Mouse (Mus musculus) layer of hippocampus, adult 9-11 months (tissue): ENCODE data around the gene Hist1h2ab.

Experiments used
- DNase-seq: peaks from one replicate; pipeline ENCODE4 v3.0.0; 2022

Gene Hist1h2ab

DNA sequence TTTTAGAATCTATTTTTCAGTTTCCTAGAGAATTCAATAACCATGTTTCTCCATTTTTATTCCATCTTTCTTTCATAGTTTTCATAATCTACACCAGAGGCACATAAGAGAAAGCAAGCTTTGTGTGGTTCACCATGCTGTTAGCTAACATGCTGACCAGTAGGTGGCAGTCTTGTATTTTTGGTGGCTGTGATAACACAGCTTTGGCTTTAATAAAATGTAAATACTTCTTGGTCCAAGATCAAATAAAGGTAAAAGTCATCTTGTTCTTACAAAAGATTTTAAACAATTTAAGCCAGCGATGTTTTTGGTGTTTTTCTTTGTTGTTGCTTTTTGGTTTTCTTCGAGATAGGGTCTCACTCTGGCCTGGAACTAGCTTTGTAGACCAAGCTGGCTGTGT, 41.6 kb downstream of the Hist1h2ab start:
- DNase-seq = peak; percentile 23

- no peak for DNase-seq
Measured at GRCm38 (mm10) chr13:23799405-23799804, 48.5 kb downstream of the Hist1h2ab start.
